Mouse (Mus musculus) stomach, embryonic 15.5 days (tissue): ENCODE data around the gene Slit3. TPM values are rescaled to one million over a fixed set of nuclear protein-coding genes. Genes with fewer than 3 reads are reported as not detected.

Source experiments
- ATAC-seq: fragments of 200-750 bp; cut with Nextera tagmentation; 2 replicates; pipeline ENCODE4 v1.8.0; 2017; ENCODE audit warnings: low read depth, moderate number of reproducible peaks, moderate TSS enrichment; ENCODE audit not compliant: insufficient read depth, low FRiP score
- H3K27ac ChIP-seq: fragments of 300-500 bp; sonication (generic); 2 replicates; pipeline ENCODE4 v1.5.1; 2015; ENCODE audit warnings: mild to moderate bottlenecking, inconsistent platforms
- H3K27me3 ChIP-seq: fragments of 300-500 bp; sonication (generic); replicated peaks from 2 replicates; pipeline ENCODE4 v1.6.1; 2015; ENCODE audit warnings: inconsistent platforms
- H3K36me3 ChIP-seq: fragments of 300-500 bp; sonication (generic); 2 replicates; pipeline ENCODE4 v1.6.1; 2015; ENCODE audit warnings: inconsistent platforms
- H3K4me1 ChIP-seq: fragments of 300-500 bp; sonication (generic); 2 replicates; pipeline ENCODE4 v1.6.1; 2015; ENCODE audit warnings: inconsistent platforms
- H3K4me2 ChIP-seq: fragments of 300-500 bp; sonication (generic); 2 replicates; pipeline ENCODE4 v1.6.1; 2015; ENCODE audit warnings: mild to moderate bottlenecking, inconsistent platforms
- H3K4me3 ChIP-seq: fragments of 300-500 bp; sonication (generic); replicated peaks from 2 replicates; pipeline ENCODE4 v1.5.1; 2015; ENCODE audit warnings: inconsistent platforms
- H3K9ac ChIP-seq: fragments of 300-500 bp; sonication (generic); 2 replicates; pipeline ENCODE4 v1.6.1; 2015; ENCODE audit warnings: inconsistent platforms
- H3K9me3 ChIP-seq: fragments of 300-500 bp; sonication (generic); 2 replicates; pipeline ENCODE4 v1.6.1; 2016; ENCODE audit warnings: inconsistent platforms
- WGBS: fragments of 180-500 bp; shearing (Covaris S2); methylation state at CpG from one replicate; pipeline ENCODE4 v1.1.7; 2015; 5-methylcytosine and 5-hydroxymethylcytosine counted together
- polyA plus RNA-seq: library from polyadenylated mRNA; unstranded; fragments of >200 nt; fragmentation: Nextera tagmentation; extraction: Ambion mirVana; gene quantifications from 2 replicates; pipeline ENCODE4 v1.2.1, GENCODE M21; 2015

Gene Slit3
- polyA plus RNA-seq, 1 experiment from 2014 or later: 18.9 TPM

DNA sequence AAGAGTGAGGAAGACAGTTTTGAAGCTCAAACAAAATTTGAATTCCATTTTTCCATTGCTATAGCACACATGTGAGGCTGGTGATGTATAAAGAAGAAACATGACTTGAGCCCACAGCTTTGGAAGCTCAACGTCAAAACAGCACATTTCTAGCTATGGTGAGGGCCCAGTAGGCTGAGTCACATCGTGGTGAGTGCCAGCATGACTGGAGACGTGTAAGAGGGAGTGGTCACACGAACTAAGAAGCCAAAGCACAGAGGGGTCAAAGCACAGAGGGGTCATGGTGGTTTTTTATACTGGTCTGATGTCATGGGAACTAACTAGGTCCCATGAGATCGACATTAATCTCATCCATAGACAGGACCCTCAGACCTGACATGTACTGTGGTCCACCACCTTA is 10.7 kb downstream of the Slit3 start:
- H3K9ac ChIP-seq: no peak overlapping the region
- no peak overlapping the region for H3K4me3 ChIP-seq
- 75% methylated on average over 5 of the region's 5 CpGs for WGBS
- H3K36me3 ChIP-seq: no peaks in the 10 kb centered on the region
- H3K9me3 ChIP-seq: no peaks in the 10 kb centered on the region
- no peak overlapping the region for H3K27ac ChIP-seq
- H3K4me1 ChIP-seq: no peaks in the 10 kb centered on the region
- H3K4me2 ChIP-seq: no peak overlapping the region
- H3K27me3 ChIP-seq: no peaks in the 10 kb centered on the region
- ATAC-seq: no peak

DNA sequence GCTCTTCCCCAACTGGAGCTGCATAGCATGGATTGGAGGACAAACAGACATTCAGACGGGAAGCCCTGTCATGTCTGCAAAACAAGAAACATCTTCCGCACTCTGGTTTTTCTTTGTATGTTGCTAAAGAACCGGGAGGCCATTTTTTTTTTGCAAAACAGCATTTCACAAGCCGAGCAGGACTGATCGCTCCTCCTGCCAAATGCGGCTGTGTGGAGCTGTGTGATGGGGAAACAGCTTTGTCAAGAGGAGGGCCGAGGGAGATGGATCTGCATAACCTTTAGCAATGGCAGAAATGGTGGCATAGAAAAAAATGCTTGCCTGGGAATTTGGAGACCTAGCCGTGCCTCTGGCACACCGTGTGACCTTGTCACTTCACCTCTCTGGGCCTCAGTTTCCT is 15.6 kb downstream of the Slit3 start:
- Histone ChIP-seq H3K27me3 (no peaks in the 10 kb centered on the region), H3K27ac (no peak overlapping the region), H3K4me3 (no peak overlapping the region), H3K9me3 (no peaks in the 10 kb centered on the region), H3K4me2 (no peak overlapping the region), H3K9ac (no peak overlapping the region), H3K36me3 (no peaks in the 10 kb centered on the region), H3K4me1 (no peaks in the 10 kb centered on the region)
- WGBS: 80% methylated on average over 9 of the region's 9 CpGs
- no peak for ATAC-seq

DNA sequence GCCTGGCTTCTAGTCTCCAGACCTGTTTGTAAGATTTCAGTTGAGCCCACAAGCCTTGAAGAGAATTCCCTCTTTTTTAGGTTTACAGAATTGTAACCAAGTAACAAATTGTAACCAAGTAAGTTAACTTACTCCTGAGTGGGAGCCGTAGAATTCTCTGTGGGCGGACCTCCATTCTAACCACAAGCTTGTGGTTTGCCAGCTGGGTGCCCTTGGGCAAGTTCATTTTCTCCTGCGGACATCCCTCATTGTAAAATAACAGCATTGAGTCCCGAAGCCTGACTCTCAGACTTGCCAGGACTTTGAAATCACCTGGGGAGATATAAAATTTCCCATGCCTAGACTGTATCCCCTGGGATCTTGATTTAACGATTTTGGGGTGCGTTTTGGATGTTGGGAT is 19.1 kb downstream of the Slit3 start:
- WGBS: 88% methylated on average over 6 of the region's 6 CpGs
- H3K4me3 ChIP-seq: no peak overlapping the region
- H3K27ac ChIP-seq: no peak overlapping the region
- no peaks in the 10 kb centered on the region for H3K36me3 ChIP-seq
- H3K9ac ChIP-seq: no peak overlapping the region
- ATAC-seq: no peak
- peaks cover 6% of the 10 kb centered on the region; the same call in 1 of the 2 replicates for H3K4me1 ChIP-seq
- H3K9me3 ChIP-seq: no peaks in the 10 kb centered on the region
- no peaks in the 10 kb centered on the region for H3K27me3 ChIP-seq
- H3K4me2 ChIP-seq: no peak overlapping the region

DNA sequence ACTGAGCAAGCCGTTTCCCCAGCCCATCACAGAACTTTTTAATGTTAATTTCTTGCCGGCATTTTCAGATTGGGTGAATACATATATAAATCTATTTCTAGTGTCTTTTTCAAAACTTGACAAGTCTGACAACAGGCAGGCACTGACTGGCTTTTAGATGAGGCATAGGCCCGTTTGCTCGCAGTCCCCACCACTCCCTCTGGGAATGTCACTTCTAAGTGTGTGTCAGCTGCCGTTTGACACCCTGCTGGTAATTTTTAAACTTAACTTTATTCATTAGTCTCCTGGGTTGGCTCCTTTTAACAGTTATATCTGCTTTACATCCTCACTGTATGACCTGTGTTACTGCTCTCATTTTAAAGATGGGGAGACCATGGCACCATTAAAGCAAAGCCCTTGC is 21.2 kb downstream of the Slit3 start:
- H3K27me3 ChIP-seq: no peaks in the 10 kb centered on the region
- no peak overlapping the region for H3K27ac ChIP-seq
- H3K4me3 ChIP-seq: no peak overlapping the region
- no peak for ATAC-seq
- peaks cover 6% of the 10 kb centered on the region; the same call in 1 of the 2 replicates for H3K4me1 ChIP-seq
- WGBS: 60% methylated on average over 5 of the region's 5 CpGs
- no peaks in the 10 kb centered on the region for H3K36me3 ChIP-seq
- H3K9me3 ChIP-seq: no peaks in the 10 kb centered on the region
- H3K9ac ChIP-seq: no peak overlapping the region
- H3K4me2 ChIP-seq: no peak overlapping the region

DNA sequence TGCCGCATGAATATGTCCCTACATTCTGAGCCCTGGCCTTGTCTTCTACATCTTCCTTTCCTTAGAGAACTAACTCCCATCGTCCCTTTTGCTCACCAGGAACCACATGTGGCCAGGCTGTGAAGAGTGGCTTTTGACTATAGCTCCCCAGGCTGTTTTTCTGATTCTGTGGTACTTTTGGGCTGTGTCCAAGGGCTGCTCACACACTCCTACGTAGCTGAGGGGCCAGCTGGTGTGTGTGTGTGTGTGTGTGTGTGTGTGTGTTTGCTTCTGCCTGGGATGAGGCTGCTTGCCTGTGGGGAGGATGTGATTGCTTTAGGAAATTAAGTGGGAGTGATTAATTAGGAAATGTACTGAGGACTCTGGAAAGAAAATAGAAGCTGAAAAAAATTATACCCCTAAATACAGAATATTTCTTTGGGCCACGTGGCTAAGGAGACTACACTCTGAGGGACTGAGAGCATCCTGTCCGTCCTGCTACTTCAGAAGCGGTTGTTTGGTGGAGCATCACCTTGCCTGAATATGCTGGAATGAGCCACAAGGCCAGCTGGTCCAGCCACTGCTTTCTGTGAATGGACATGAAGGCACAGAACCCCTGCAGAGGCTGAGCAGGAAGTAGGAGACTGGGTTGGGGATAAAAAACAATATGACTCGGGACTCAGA is 21.8 kb downstream of the Slit3 start:
- Histone ChIP-seq H3K27ac (no peak overlapping the region), H3K36me3 (no peaks in the 10 kb centered on the region), H3K9ac (no peak overlapping the region), H3K4me1 (peaks cover 6% of the 10 kb centered on the region; the same call in 1 of the 2 replicates), H3K27me3 (no peaks in the 10 kb centered on the region), H3K9me3 (no peaks in the 10 kb centered on the region), H3K4me3 (no peak overlapping the region), H3K4me2 (no peak overlapping the region)
- 59% methylated on average over 7 of the region's 7 CpGs for WGBS
- no peak; the same call in 1 of the 2 replicates for ATAC-seq

DNA sequence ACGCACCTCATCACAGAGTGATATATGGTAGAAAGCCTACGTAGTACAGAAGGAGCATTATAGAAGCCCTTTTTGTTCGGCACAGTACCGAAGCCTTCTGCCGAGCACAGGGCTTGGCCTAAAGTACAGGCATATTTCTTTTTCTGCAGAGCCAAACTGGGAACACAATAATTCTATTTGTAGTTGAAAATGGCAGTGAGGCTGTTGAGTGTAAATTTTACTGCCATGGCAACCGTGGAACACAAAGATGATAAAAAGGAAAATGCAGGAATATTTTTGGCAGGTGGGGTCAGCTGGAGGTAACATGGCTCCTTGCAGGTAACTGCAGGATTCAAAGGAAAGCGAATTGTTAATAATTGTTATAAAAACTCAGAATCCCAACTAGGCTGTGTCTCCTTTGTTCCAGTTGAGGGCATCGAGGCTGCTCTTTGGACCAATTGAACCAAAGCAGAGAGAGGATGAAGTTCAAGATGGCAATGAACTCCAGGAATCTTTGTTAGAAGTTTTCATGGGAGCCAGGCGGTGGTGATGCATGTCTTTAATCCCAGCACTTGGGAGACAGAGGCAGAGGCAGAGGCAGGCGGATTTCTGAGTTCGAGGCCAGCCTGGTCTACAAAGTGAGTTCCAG is 26.9 kb downstream of the Slit3 start:
- Histone ChIP-seq H3K36me3 (no peaks in the 10 kb centered on the region), H3K27ac (no peak overlapping the region), H3K4me3 (no peak overlapping the region), H3K4me2 (no peak overlapping the region), H3K4me1 (0 out of 2 replicates have a peak, but pooled peaks cover under 1% of the 10 kb centered on the region), H3K9me3 (no peaks in the 10 kb centered on the region), H3K27me3 (no peaks in the 10 kb centered on the region), H3K9ac (no peak overlapping the region)
- WGBS: 84% methylated on average over 11 of the region's 11 CpGs
- no peak for ATAC-seq

DNA sequence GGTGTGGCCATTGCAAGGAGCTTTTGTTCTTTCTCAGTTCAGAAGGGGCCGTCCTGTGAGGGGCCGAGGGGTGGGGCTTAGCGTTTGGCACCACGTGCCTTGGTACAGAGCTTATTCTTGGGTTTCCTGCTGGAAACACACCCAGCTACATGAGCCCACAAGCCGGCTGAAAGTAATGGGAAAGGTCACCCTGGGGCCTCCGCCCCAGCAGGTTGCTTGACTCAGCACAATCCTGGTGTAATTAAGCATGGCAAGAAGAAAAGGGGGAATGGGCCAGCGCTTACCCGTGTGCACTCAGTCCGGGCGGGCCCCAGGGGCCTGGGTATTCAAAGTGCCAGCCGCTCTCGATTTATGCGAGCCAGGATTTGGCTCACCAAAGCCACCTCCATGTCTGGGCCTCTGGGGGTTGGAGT is 30.5 kb downstream of the Slit3 start:
- Histone ChIP-seq H3K4me1 (no peaks in the 10 kb centered on the region), H3K4me2 (no peak overlapping the region), H3K4me3 (no peak overlapping the region), H3K36me3 (no peaks in the 10 kb centered on the region), H3K9me3 (no peaks in the 10 kb centered on the region), H3K27me3 (no peaks in the 10 kb centered on the region), H3K9ac (no peak overlapping the region), H3K27ac (no peak overlapping the region)
- WGBS: 52% methylated on average over 13 of the region's 13 CpGs
- ATAC-seq: no peak

DNA sequence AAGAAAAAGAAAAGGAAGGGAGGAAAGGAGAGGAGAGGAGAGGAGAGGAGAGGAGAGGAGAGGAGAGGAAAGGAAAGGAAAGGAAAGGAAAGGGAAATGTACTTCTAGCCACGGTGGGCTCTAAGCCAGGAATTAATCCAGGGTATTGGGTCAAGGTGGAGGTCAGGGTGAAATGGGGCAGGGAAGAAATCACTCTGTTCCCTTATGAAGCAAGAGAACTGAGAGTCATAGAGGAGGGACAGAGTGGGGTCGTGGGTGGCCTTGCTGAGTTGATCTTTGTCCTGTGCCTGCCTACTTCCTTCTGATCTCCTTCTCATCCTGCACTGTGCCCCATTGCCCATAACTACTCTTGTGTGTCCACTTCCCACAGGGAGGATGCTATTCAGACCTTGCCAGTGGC is 31.9 kb downstream of the Slit3 start:
- Histone ChIP-seq H3K27me3 (no peaks in the 10 kb centered on the region), H3K4me3 (no peak overlapping the region), H3K27ac (no peak overlapping the region), H3K9ac (no peak overlapping the region), H3K36me3 (no peaks in the 10 kb centered on the region), H3K4me2 (no peak overlapping the region), H3K4me1 (no peaks in the 10 kb centered on the region), H3K9me3 (no peaks in the 10 kb centered on the region)
- ATAC-seq: no peak
- 55% methylated on average over 2 of the region's 2 CpGs for WGBS

DNA sequence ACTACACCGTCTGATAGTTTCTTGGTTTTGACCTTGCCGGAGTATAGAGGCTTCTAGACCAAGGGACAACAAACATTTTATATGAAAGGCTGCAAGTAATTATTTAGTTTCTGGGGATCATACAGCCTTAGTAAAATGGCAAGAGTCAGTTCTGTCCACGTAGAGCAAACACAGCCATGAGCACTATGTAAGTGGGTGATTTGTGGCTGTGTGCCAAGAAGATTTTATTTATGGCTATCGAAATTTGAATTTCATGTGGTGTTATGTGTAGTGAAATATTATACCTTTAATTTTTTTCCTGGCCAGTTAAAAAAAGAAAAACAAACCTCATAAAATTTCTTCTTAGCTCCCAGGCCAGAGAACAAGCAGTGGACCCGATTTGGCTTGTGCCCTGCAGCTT is 33.4 kb downstream of the Slit3 start:
- Histone ChIP-seq H3K4me3 (no peak overlapping the region), H3K36me3 (no peaks in the 10 kb centered on the region), H3K9me3 (no peaks in the 10 kb centered on the region), H3K4me1 (no peaks in the 10 kb centered on the region), H3K4me2 (no peak overlapping the region), H3K27ac (no peak overlapping the region), H3K27me3 (no peaks in the 10 kb centered on the region), H3K9ac (no peak overlapping the region)
- WGBS: 73% methylated on average over 5 of the region's 5 CpGs
- ATAC-seq: no peak

DNA sequence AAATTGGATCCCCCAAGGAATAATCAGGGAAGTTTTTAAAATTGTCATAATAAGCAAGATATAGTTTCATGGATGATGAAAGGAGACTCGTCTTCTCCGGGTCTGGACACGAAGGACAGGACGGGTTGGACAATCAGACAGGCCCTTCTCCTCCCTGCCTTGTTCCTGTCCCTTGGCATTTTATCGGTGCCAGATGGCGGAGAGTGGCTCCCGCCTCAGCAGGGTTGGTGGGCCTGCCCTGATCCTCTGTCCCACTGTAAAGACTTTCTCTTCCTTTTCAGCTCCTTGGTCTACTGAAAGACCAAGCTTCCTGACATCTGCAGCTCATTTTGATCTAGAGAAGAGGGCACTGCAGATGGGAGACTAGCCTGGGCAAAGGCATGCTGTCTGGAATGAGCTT is 34.3 kb downstream of the Slit3 start:
- Histone ChIP-seq H3K4me1 (no peaks in the 10 kb centered on the region), H3K27ac (no peak overlapping the region), H3K9ac (no peak overlapping the region), H3K27me3 (no peaks in the 10 kb centered on the region), H3K4me3 (no peak overlapping the region), H3K36me3 (no peaks in the 10 kb centered on the region), H3K4me2 (no peak overlapping the region), H3K9me3 (no peaks in the 10 kb centered on the region)
- 95% methylated on average over 7 of the region's 7 CpGs for WGBS
- ATAC-seq: no peak

DNA sequence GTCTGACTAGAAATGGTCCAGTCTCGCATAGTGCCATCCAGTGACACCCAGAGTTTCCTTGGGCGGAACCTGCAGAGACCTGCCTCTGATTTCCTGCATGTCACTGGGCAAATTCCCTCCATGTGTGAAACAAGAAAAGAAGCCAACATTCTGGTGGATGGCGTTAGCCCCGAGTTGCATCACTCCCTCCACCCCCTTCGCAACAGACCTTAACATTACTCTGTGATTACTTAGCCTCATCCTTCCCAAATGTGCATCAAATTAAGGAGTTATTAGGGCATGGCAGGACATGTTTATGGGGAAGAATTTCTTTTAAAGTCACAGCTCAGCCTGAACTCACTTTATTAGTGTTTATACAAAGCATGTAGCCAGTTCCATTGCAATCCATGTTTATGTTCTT is 35.7 kb downstream of the Slit3 start:
- 76% methylated on average over 5 of the region's 5 CpGs for WGBS
- H3K9me3 ChIP-seq: no peaks in the 10 kb centered on the region
- ATAC-seq: no peak
- H3K4me2 ChIP-seq: no peak overlapping the region
- no peaks in the 10 kb centered on the region for H3K27me3 ChIP-seq
- no peak overlapping the region for H3K9ac ChIP-seq
- no peak overlapping the region for H3K27ac ChIP-seq
- no peaks in the 10 kb centered on the region for H3K36me3 ChIP-seq
- no peaks in the 10 kb centered on the region for H3K4me1 ChIP-seq
- H3K4me3 ChIP-seq: no peak overlapping the region

DNA sequence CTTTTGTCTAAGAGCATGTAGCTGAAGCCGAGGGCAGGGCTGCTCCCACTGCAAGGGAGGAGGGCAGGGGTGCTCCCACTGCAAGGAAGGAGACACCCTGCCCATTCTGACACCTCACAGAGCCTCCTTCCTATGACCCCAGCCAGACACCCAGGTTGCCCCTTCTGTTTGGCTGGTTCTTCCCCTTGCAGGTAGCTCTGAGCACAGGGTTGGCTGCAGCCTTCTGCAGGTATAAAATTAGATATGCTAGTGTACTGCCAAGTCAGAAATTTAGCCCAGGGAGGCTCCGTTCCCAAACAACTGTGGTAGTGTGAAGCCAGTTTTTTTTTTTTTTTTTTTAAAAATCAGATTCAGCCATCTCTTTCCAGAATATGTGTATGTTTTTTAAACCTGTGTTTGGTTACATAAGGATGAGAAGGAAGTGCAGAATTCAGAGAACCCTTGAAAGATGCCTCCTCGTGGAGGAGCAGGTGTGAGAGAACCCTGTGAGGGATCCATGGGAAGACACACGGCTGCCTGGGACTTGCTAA is 39.7 kb downstream of the Slit3 start:
- WGBS: 73% methylated on average over 4 of the region's 4 CpGs
- Histone ChIP-seq H3K27me3 (no peaks in the 10 kb centered on the region), H3K9me3 (no peaks in the 10 kb centered on the region), H3K27ac (no peak overlapping the region), H3K4me1 (no peaks in the 10 kb centered on the region; the same call in 1 of the 2 replicates), H3K4me3 (no peak overlapping the region), H3K4me2 (no peak overlapping the region), H3K9ac (no peak overlapping the region), H3K36me3 (no peaks in the 10 kb centered on the region)
- ATAC-seq: no peak
